Mouse (Mus musculus): ENCODE measurements around the gene Gm2000. TPM values are rescaled to one million over a fixed set of nuclear protein-coding genes. Genes with fewer than 3 reads are reported as not detected.

Gene Gm2000
- polyA plus RNA-seq (2012; rRNA removed; ENCODE audit: low replicate concordance): 23.2 and 40.1 TPM in 2 replicates

GRCm38 (mm10) chr1:156365740-156366139, at the start of gene Gm2000:
TSS of gene Gm2000 (plus strand) at chr1:156366040.

Other genes with a start within 250 kb of the Gm2000 start
- 0.13 TPM in 1 of 2 replicates, not detected in the other for gene Fam163a, start 161.0 kb upstream of the Gm2000 start, polyA plus RNA-seq (2012; rRNA removed; ENCODE audit: low replicate concordance)
- 0.03 TPM in 1 of 2 replicates, not detected in the other for gene Tdrd5, start 62.4 kb upstream of the Gm2000 start, polyA plus RNA-seq (2012; rRNA removed; ENCODE audit: low replicate concordance)
- 0.08 TPM in 1 of 2 replicates, not detected in the other for gene Nphs2, start 55.3 kb upstream of the Gm2000 start, polyA plus RNA-seq (2012; rRNA removed; ENCODE audit: low replicate concordance)
- gene Axdnd1, start 55.1 kb downstream of the Gm2000 start, polyA plus RNA-seq (2012; rRNA removed; ENCODE audit: low replicate concordance): 0.09 TPM in 1 of 2 replicates, not detected in the other
- gene Soat1, start 108.3 kb downstream of the Gm2000 start, polyA plus RNA-seq (2012; rRNA removed; ENCODE audit: low replicate concordance): 8.1 and 74.6 TPM in 2 replicates
- 13.3 and 22.2 TPM in 2 replicates for gene Gm10031, start 158.0 kb downstream of the Gm2000 start, polyA plus RNA-seq (2012; rRNA removed; ENCODE audit: low replicate concordance)
- 4.5 and 11.6 TPM in 2 replicates for gene Abl2, start 192.7 kb downstream of the Gm2000 start, polyA plus RNA-seq (2012; rRNA removed; ENCODE audit: low replicate concordance)